ENCODE assay signal across 27 mouse cellular contexts in genomic region chr1:133377547-133377946, GRCm38 (mm10). TPM values are rescaled to one million over a fixed set of nuclear protein-coding genes. Genes with fewer than 3 reads are reported as not detected.
DNase-seq lines count a peak whose midpoint lies in the region; ATAC-seq and TF ChIP-seq lines count a peak whose summit lies in the region.
"Had no signal": no experiment of that assay in that cellular context is flagged by ENCODE, and none has a peak within 500 bp of the region (broad histone marks: within the 10 kb centered on the region; RNA-seq: fewer than 3 reads in every experiment).

No protein-coding gene starts in this region.

- H3K4me3 ChIP-seq in kidney, postnatal 0 days (replicated peaks; ENCODE audit: low read depth, low read length): no peak overlapping the region
- no peak overlapping the region for H3K4me3 ChIP-seq in kidney, embryonic 16.5 days (ENCODE audit: low read length)
- no peak overlapping the region for H3K4me3 ChIP-seq in kidney, embryonic 14.5 days (ENCODE audit: low read length)
- H3K4me3 ChIP-seq: embryonic facial prominence, embryonic 13.5 days; embryonic facial prominence, embryonic 15.5 days; erythroblast, embryonic 14.5 days; forebrain, embryonic 10.5 days; forebrain, embryonic 12.5 days had no signal

- ATAC-seq in kidney, postnatal 0 days (replicated peaks; ENCODE audit: low FRiP score, low read depth): no peak
- no peak for ATAC-seq in kidney, embryonic 16.5 days (ENCODE audit: low FRiP score, low TSS enrichment)
- ATAC-seq in kidney, embryonic 14.5 days (ENCODE audit: low FRiP score, low TSS enrichment): no peak
- ATAC-seq: forebrain, embryonic 14.5 days had no signal

- peak; percentile 27 for DNase-seq in kidney, adult 18-20 months
- DNase-seq in kidney, postnatal 25 days: no peak
- peak; percentile 44 for DNase-seq in kidney, postnatal 0 days (ENCODE audit: low spot score)
- DNase-seq in kidney, postnatal 36 days: peak; percentile 24 to 44
- peak; percentile 43 for DNase-seq in testis, postnatal 10 days (ENCODE audit: low spot score)
- no peak for DNase-seq in testis, postnatal 14 days (ENCODE audit: low spot score)
- DNase-seq: adrenal gland, adult 2 months; adrenal gland, postnatal 10 days; adrenal gland, postnatal 25 days; cerebellum, adult 11 months; cerebellum, adult 18-20 months; cerebellum, adult 8-10 months; cerebellum, adult 9-11 months; cerebellum, postnatal 14 days; cerebellum, postnatal 36 days; embryo, embryonic 11 days had no signal

- no peak overlapping the region for H3K4me2 ChIP-seq in kidney, postnatal 0 days (ENCODE audit: low read length)
- H3K4me2 ChIP-seq in kidney, embryonic 16.5 days (replicated peaks; ENCODE audit: low read depth, low read length): no peak overlapping the region
- H3K4me2 ChIP-seq in kidney, embryonic 14.5 days (replicated peaks; ENCODE audit: low read depth, low read length): no peak overlapping the region
- H3K4me2 ChIP-seq: embryonic facial prominence, embryonic 13.5 days; embryonic facial prominence, embryonic 15.5 days; forebrain, embryonic 12.5 days had no signal

- H3K9ac ChIP-seq in kidney, postnatal 0 days (ENCODE audit: low read depth, low read length): no peak overlapping the region
- H3K9ac ChIP-seq in kidney, embryonic 16.5 days (replicated peaks; ENCODE audit: low read length): no peak overlapping the region
- no peak overlapping the region for H3K9ac ChIP-seq in kidney, embryonic 14.5 days (ENCODE audit: low read depth, low read length)
- H3K9ac ChIP-seq: embryonic facial prominence, embryonic 13.5 days; embryonic facial prominence, embryonic 15.5 days; forebrain, embryonic 12.5 days had no signal

- WGBS in kidney, postnatal 0 days: 62% methylated on average over 5 of the region's 5 CpGs
- WGBS in kidney, embryonic 16.5 days: 70% methylated on average over 5 of the region's 5 CpGs
- 78% methylated on average over 5 of the region's 5 CpGs for WGBS in kidney, embryonic 14.5 days

- H3K4me1 ChIP-seq in kidney, postnatal 0 days (replicated peaks; ENCODE audit: insufficient read depth, low read length): 0 out of 2 replicates have a peak, but pooled peaks cover 2% of the 10 kb centered on the region
- H3K4me1 ChIP-seq in kidney, embryonic 16.5 days (ENCODE audit: insufficient read depth, low read length): peaks cover 21% of the 10 kb centered on the region
- peaks cover 3% of the 10 kb centered on the region; the same call in 1 of the 2 replicates for H3K4me1 ChIP-seq in kidney, embryonic 14.5 days (ENCODE audit: control insufficient read depth, insufficient read depth, low read length)
- H3K4me1 ChIP-seq: embryonic facial prominence, embryonic 15.5 days had no signal

- H3K36me3 ChIP-seq in kidney, postnatal 0 days (ENCODE audit: insufficient read depth, low read length): no peaks in the 10 kb centered on the region
- H3K36me3 ChIP-seq in kidney, embryonic 16.5 days (ENCODE audit: insufficient read depth, low read length): no peaks in the 10 kb centered on the region
- H3K36me3 ChIP-seq in kidney, embryonic 14.5 days (ENCODE audit: control insufficient read depth, insufficient read depth, low read length): peaks cover 1% of the 10 kb centered on the region; the same call in 1 of the 2 replicates
- H3K36me3 ChIP-seq: embryonic facial prominence, embryonic 13.5 days; embryonic facial prominence, embryonic 15.5 days; forebrain, embryonic 12.5 days had no signal

- 0 out of 2 replicates have a peak overlapping the region, but pooled peaks have one; percentile 6 for H3K27ac ChIP-seq in kidney, postnatal 0 days
- no peak overlapping the region for H3K27ac ChIP-seq in kidney, embryonic 16.5 days (ENCODE audit: low read length)
- no peak overlapping the region for H3K27ac ChIP-seq in kidney, embryonic 14.5 days (ENCODE audit: low read depth, low read length)
- H3K27ac ChIP-seq: embryonic facial prominence, embryonic 13.5 days; embryonic facial prominence, embryonic 15.5 days; forebrain, embryonic 10.5 days; forebrain, embryonic 12.5 days had no signal

- no peaks in the 10 kb centered on the region for H3K9me3 ChIP-seq in kidney, postnatal 0 days (replicated peaks; ENCODE audit: low read length)
- H3K9me3 ChIP-seq in kidney, embryonic 16.5 days (ENCODE audit: low read length): no peaks in the 10 kb centered on the region
- H3K9me3 ChIP-seq in kidney, embryonic 14.5 days (ENCODE audit: control insufficient read depth, low read length): no peaks in the 10 kb centered on the region
- H3K9me3 ChIP-seq: embryonic facial prominence, embryonic 13.5 days; embryonic facial prominence, embryonic 15.5 days; forebrain, embryonic 10.5 days; forebrain, embryonic 12.5 days had no signal

- H3K27me3 ChIP-seq in kidney, postnatal 0 days (ENCODE audit: insufficient read depth, low read length): no peaks in the 10 kb centered on the region
- no peaks in the 10 kb centered on the region for H3K27me3 ChIP-seq in kidney, embryonic 16.5 days (ENCODE audit: insufficient read depth, low read length)
- no peaks in the 10 kb centered on the region for H3K27me3 ChIP-seq in kidney, embryonic 14.5 days (ENCODE audit: control insufficient read depth, insufficient read depth, low read length)
- H3K27me3 ChIP-seq: embryonic facial prominence, embryonic 13.5 days; embryonic facial prominence, embryonic 15.5 days; forebrain, embryonic 12.5 days had no signal

- TF ChIP-seq CTCF in kidney, postnatal 0 days (IDR thresholded peaks at IDR 0.05; ENCODE audit: low read depth): no peak

RNA-seq across cellular contexts. Expression of gene Etnk2, which starts 14.2 kb away (rescaled TPM):
- 4.4 and 5.1 TPM in 2 replicates for polyA plus RNA-seq in kidney, postnatal 0 days (2015; fragmentation: Nextera tagmentation; extraction: Ambion mirVana)
- polyA plus RNA-seq in kidney, embryonic 16.5 days (2015; fragmentation: Nextera tagmentation; extraction: Ambion mirVana): 3.9 and 4.9 TPM in 2 replicates
- polyA plus RNA-seq in kidney, embryonic 14.5 days (2014; fragmentation: Nextera tagmentation; extraction: Ambion mirVana): 1.7 and 2.0 TPM in 2 replicates
- polyA plus RNA-seq: C2C12; erythroblast, embryonic 14.5 days had no signal

RNA-seq across cellular contexts. Expression of gene Ren1, which starts 27.2 kb away (rescaled TPM):
- polyA plus RNA-seq in kidney, postnatal 0 days (2015; fragmentation: Nextera tagmentation; extraction: Ambion mirVana): 463 and 484 TPM in 2 replicates
- 412 and 490 TPM in 2 replicates for polyA plus RNA-seq in kidney, embryonic 16.5 days (2015; fragmentation: Nextera tagmentation; extraction: Ambion mirVana)
- polyA plus RNA-seq in kidney, embryonic 14.5 days (2014; fragmentation: Nextera tagmentation; extraction: Ambion mirVana): 50.2 and 92.1 TPM in 2 replicates
- polyA plus RNA-seq: C2C12; embryonic facial prominence, embryonic 11.5 days; erythroblast, embryonic 14.5 days; forebrain, embryonic 10.5 days; forebrain, embryonic 12.5 days; forebrain, embryonic 14.5 days had no signal

RNA-seq across cellular contexts. Expression of gene Sox13, which starts 46.6 kb away (rescaled TPM):
- polyA plus RNA-seq in kidney, postnatal 0 days (2015; fragmentation: Nextera tagmentation; extraction: Ambion mirVana): 12.0 and 13.7 TPM in 2 replicates
- 11.5 and 12.8 TPM in 2 replicates for polyA plus RNA-seq in kidney, embryonic 16.5 days (2015; fragmentation: Nextera tagmentation; extraction: Ambion mirVana)
- 13.8 and 16.2 TPM in 2 replicates for polyA plus RNA-seq in kidney, embryonic 14.5 days (2014; fragmentation: Nextera tagmentation; extraction: Ambion mirVana)

RNA-seq across cellular contexts. Expression of gene Kiss1, which starts 55.9 kb away (rescaled TPM):
- not detected in 2 replicates for polyA plus RNA-seq in kidney, postnatal 0 days (2015; fragmentation: Nextera tagmentation; extraction: Ambion mirVana)
- polyA plus RNA-seq in kidney, embryonic 16.5 days (2015; fragmentation: Nextera tagmentation; extraction: Ambion mirVana): not detected in 2 replicates
- not detected in 2 replicates for polyA plus RNA-seq in kidney, embryonic 14.5 days (2014; fragmentation: Nextera tagmentation; extraction: Ambion mirVana)
- polyA plus RNA-seq: adrenal gland, adult 2 months; brain, embryonic 14.5 days; C2C12; embryonic facial prominence, embryonic 11.5 days; embryonic facial prominence, embryonic 13.5 days; erythroblast, embryonic 14.5 days; forebrain, embryonic 10.5 days; forebrain, embryonic 12.5 days; forebrain, embryonic 14.5 days had no signal

Comparison
In these comparisons a context has a peak if more than half of its experiments do, and no peak if none do; other contexts are left out.
1. DNase-seq: peak in kidney, adult 18-20 months (single experiment), kidney, postnatal 0 days (single experiment), kidney, postnatal 36 days (2 of 2) and testis, postnatal 10 days (single experiment); none in kidney, postnatal 25 days (0 of 2) and testis, postnatal 14 days (single experiment).